Mouse (Mus musculus): ENCODE results near the gene Vav2.

DNA sequence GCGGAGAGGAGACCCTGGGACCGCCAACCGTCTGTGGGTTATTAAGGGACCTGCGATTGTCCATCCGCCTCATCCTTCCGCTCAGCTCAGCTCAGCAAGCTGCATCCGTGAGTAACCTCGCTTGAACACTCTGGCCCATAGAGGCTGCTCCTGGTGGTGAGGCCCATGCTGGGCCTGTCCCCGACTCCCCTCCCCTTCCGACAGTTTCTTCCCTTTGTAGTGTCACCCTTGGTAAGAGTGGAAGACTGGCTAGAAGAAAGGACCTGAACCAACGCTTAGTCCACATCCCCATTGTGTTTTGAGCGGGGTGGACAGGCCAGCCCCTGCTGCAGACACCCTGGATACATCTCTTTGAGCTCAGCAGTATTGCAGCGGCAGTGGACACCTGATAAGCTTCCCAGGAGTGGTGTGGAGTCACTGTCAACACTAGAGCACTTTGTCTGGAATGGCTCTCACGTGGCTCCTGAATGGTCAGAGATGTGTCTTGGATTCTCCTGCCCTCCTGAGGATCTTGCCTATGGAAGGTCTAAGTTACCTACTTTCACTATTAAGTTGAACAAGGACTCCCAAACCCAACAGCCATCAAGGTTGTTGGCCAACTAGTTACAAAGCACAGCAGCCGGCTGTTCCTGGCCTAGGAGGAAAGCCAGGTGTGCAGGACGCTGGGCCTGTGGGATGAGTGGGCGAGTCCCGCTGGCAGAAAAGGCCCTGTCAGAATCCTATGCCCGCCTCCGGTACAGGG lies 16.0 kb upstream of the Vav2 start:
- no peak for TF ChIP-seq POLR2A (IDR thresholded peaks at IDR 0.05; ENCODE audit: borderline replicate concordance, control insufficient read depth, low read depth, low read length)
- no peak for TF ChIP-seq CTCF (IDR thresholded peaks at IDR 0.05; ENCODE audit: control insufficient read depth, insufficient read depth, low read length)

All from bone marrow, adult 2 months (tissue).